9 mouse cellular contexts compared by ENCODE assay signal in the genomic region with DNA sequence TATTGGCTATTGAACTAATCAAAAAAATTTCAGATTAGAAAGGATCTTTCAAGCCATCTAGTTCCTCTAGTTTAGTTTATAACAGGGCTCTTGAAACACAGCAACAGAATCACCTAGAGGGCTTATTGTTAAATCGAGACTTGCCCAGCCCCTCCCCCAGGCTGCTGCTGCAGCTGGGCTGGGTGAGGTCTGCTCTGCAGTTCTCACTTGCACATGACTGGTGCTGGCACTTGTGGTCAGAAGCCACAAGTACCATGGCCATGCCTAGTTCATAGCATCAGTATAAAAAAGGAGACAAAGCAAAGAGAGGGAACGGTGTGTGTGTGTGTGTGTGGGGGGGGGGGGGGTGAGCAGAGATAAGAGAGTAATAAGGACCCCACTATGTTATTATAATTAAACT. TPM values are rescaled to one million over a fixed set of nuclear protein-coding genes. Genes with fewer than 3 reads are reported as not detected.
DNase-seq lines count a peak whose midpoint lies in the region; ATAC-seq lines count a peak whose summit lies in the region.
"Had no signal": no experiment of that assay in that cellular context is flagged by ENCODE, and none has a peak within 500 bp of the region (broad histone marks: within the 10 kb centered on the region; RNA-seq: fewer than 3 reads in every experiment).

No protein-coding gene starts in this region.

- no peak overlapping the region for H3K4me3 ChIP-seq in neural tube, embryonic 12.5 days
- H3K4me3 ChIP-seq in midbrain, embryonic 15.5 days = no peak overlapping the region

- H3K27ac ChIP-seq in neural tube, embryonic 12.5 days = no peak overlapping the region
- H3K27ac ChIP-seq in midbrain, embryonic 15.5 days = no peak overlapping the region

- H3K27me3 ChIP-seq in neural tube, embryonic 12.5 days (replicated peaks) = no peaks in the 10 kb centered on the region
- H3K27me3 ChIP-seq in midbrain, embryonic 15.5 days (replicated peaks) = no peaks in the 10 kb centered on the region

- DNase-seq in adrenal gland, postnatal 14 days = peak; percentile 9
- DNase-seq in adrenal gland, adult 8-10 months = no peak
- DNase-seq in neural tube, embryonic 10.5 days (ENCODE audit: extremely low spot score, low spot score) = no peak
- no peak for DNase-seq in yolk sac, embryonic 10.5 days (ENCODE audit: low spot score)
- DNase-seq in heart, adult 9 months (ENCODE audit: low spot score in 2 of 2) = no peak
- no peak for DNase-seq in gastrocnemius, postnatal 36 days

- peak; percentile 81 for ATAC-seq in neural tube, embryonic 12.5 days (ENCODE audit: low FRiP score, low read depth)
- ATAC-seq in midbrain, embryonic 15.5 days (replicated peaks) = 0 out of 2 replicates have a peak, but pooled peaks have one; percentile 21

- intact Hi-C loops in gastrocnemius, postnatal 36 days (cut with DNase I) = no loop called here

- no peak overlapping the region for H3K9ac ChIP-seq in neural tube, embryonic 12.5 days
- no peak overlapping the region for H3K9ac ChIP-seq in midbrain, embryonic 15.5 days

- H3K36me3 ChIP-seq in neural tube, embryonic 12.5 days = no peaks in the 10 kb centered on the region
- no peaks in the 10 kb centered on the region for H3K36me3 ChIP-seq in midbrain, embryonic 15.5 days (replicated peaks)

- no peaks in the 10 kb centered on the region for H3K9me3 ChIP-seq in neural tube, embryonic 12.5 days
- no peaks in the 10 kb centered on the region for H3K9me3 ChIP-seq in midbrain, embryonic 15.5 days

- peaks cover 14% of the 10 kb centered on the region for H3K4me1 ChIP-seq in neural tube, embryonic 12.5 days
- H3K4me1 ChIP-seq in midbrain, embryonic 15.5 days = peaks cover 24% of the 10 kb centered on the region

- 33% methylated on average over 2 of the region's 2 CpGs for WGBS in neural tube, embryonic 12.5 days
- WGBS in midbrain, embryonic 15.5 days = 28% methylated on average over 2 of the region's 2 CpGs

- H3K4me2 ChIP-seq in neural tube, embryonic 12.5 days (replicated peaks) = no peak overlapping the region
- H3K4me2 ChIP-seq in midbrain, embryonic 15.5 days = no peak overlapping the region

RNA-seq across cellular contexts. Expression of a gene that starts 15.7 kb away (rescaled TPM):
- total RNA-seq in adrenal gland, postnatal 14 days (2021) = 6.2 and 8.2 TPM in 2 replicates
- 1 to 10 TPM; 4.5 to 8.2 (median 6.3) TPM for total RNA-seq in adrenal gland, adult 8-10 months (2022)
- 38.4 and 43.9 TPM in 2 replicates for polyA plus RNA-seq in neural tube, embryonic 12.5 days (2016; fragmentation: Nextera tagmentation; extraction: Ambion mirVana)
- 63.0 and 71.7 TPM in 2 replicates for polyA plus RNA-seq in midbrain, embryonic 15.5 days (2015; fragmentation: Nextera tagmentation; extraction: Ambion mirVana)
- under 1 TPM; 0.13 to 0.27 TPM for total RNA-seq in gastrocnemius, postnatal 36 days (2021)
- polyA plus RNA-seq: C2C12 had no signal
